In genomic region chr3:142528116-142528515, GRCm38 (mm10) we compare ENCODE assay signal across 22 mouse cellular contexts. TPM values are rescaled to one million over a fixed set of nuclear protein-coding genes. Genes with fewer than 3 reads are reported as not detected.
DNase-seq lines count a peak whose midpoint lies in the region; TF ChIP-seq lines count a peak whose summit lies in the region.
"Had no signal": no experiment of that assay in that cellular context is flagged by ENCODE, and none has a peak within 500 bp of the region (broad histone marks: within the 10 kb centered on the region; RNA-seq: fewer than 3 reads in every experiment).

No protein-coding gene starts in this region.

- H3K4me1 ChIP-seq in heart, adult 2 months (ENCODE audit: control insufficient read depth, insufficient read depth, low read length): peaks cover 6% of the 10 kb centered on the region
- no peaks in the 10 kb centered on the region for H3K4me1 ChIP-seq in heart, embryonic 10.5 days
- H3K4me1 ChIP-seq: embryonic facial prominence, embryonic 12.5 days had no signal

- no peak overlapping the region for H3K9ac ChIP-seq in heart, adult 2 months (ENCODE audit: low read depth, low read length)
- H3K9ac ChIP-seq: embryonic facial prominence, embryonic 12.5 days; forebrain, embryonic 13.5 days; forebrain, embryonic 15.5 days; forebrain, postnatal 0 days had no signal

- WGBS in heart, adult 2 months: 71% methylated on average over 3 of the region's 3 CpGs
- 65% methylated on average over 3 of the region's 3 CpGs for WGBS in heart, embryonic 10.5 days

- TF ChIP-seq CTCF in heart, adult 2 months (IDR thresholded peaks at IDR 0.05): no peak

- no peak for TF ChIP-seq POLR2A in heart, adult 2 months (IDR thresholded peaks at IDR 0.05; ENCODE audit: insufficient read depth, low read depth, low read length)

- peaks cover 1% of the 10 kb centered on the region; the same call in 1 of the 2 replicates for H3K79me2 ChIP-seq in heart, adult 2 months (replicated peaks; ENCODE audit: control insufficient read depth, insufficient read depth, low read length)

- no peaks in the 10 kb centered on the region for H3K27me3 ChIP-seq in heart, adult 2 months (ENCODE audit: control insufficient read depth, insufficient read depth, low read length)
- H3K27me3 ChIP-seq in heart, embryonic 10.5 days (ENCODE audit: insufficient read depth, poor library complexity, severe bottlenecking): peaks cover 10% of the 10 kb centered on the region; the same call in 1 of the 2 replicates
- H3K27me3 ChIP-seq: CH12.LX; embryonic facial prominence, embryonic 12.5 days; forebrain, embryonic 13.5 days had no signal

- peak; percentile 15 for DNase-seq in adrenal gland, postnatal 14 days
- no peak for DNase-seq in adrenal gland, postnatal 10 days
- DNase-seq in heart, adult 2 months: no peak
- DNase-seq in heart, embryonic 10.5 days (ENCODE audit: low spot score): no peak
- peak; percentile 89 for DNase-seq in Muller cell, postnatal 12 days (ENCODE audit: inconsistent ontology term)
- no peak for DNase-seq in layer of hippocampus, postnatal 25 days (ENCODE audit: extremely low spot score in 1 of 2, low spot score in 1 of 2)
- DNase-seq: adrenal gland, adult 8-10 months; adrenal gland, postnatal 36 days; B cell, adult 2 months; cerebellum, adult 11-12 months; cerebellum, adult 2 months; cerebellum, adult 9-10 months; cerebellum, postnatal 10 days; cerebellum, postnatal 25 days; forebrain, postnatal 0 days had no signal

- H3K4me3 ChIP-seq in heart, adult 2 months: no peak overlapping the region
- H3K4me3 ChIP-seq in heart, embryonic 10.5 days: no peak overlapping the region
- H3K4me3 ChIP-seq: embryonic facial prominence, embryonic 10.5 days; embryonic facial prominence, embryonic 12.5 days; forebrain, embryonic 13.5 days; forebrain, embryonic 15.5 days had no signal

- no peak for TF ChIP-seq EP300 in heart, adult 2 months (IDR thresholded peaks at IDR 0.05; ENCODE audit: insufficient read depth, low read depth, low read length)

- H3K9me3 ChIP-seq in heart, embryonic 10.5 days: no peaks in the 10 kb centered on the region
- H3K9me3 ChIP-seq: embryonic facial prominence, embryonic 10.5 days; embryonic facial prominence, embryonic 12.5 days; forebrain, embryonic 13.5 days; forebrain, embryonic 15.5 days; G1E had no signal

- H3K27ac ChIP-seq in heart, adult 2 months: peak overlapping the region; percentile 41
- H3K27ac ChIP-seq in heart, embryonic 10.5 days: no peak overlapping the region
- H3K27ac ChIP-seq: embryonic facial prominence, embryonic 10.5 days; embryonic facial prominence, embryonic 12.5 days; forebrain, embryonic 13.5 days; forebrain, embryonic 15.5 days had no signal

- intact Hi-C loops in heart, adult 2 months (cut with DNase I): no loop called here

- H3K36me3 ChIP-seq in heart, adult 2 months (ENCODE audit: control insufficient read depth, insufficient read depth, low read length): peaks cover 9% of the 10 kb centered on the region; the same call in 1 of the 2 replicates
- no peaks in the 10 kb centered on the region for H3K36me3 ChIP-seq in heart, embryonic 10.5 days
- H3K36me3 ChIP-seq: embryonic facial prominence, embryonic 10.5 days; embryonic facial prominence, embryonic 12.5 days; forebrain, embryonic 15.5 days; G1E had no signal

RNA-seq across cellular contexts. Expression of gene Gbp7, which starts 2.0 kb away (rescaled TPM):
- 9.4 and 12.2 TPM in 2 replicates for total RNA-seq in adrenal gland, postnatal 14 days (2021)
- total RNA-seq in adrenal gland, postnatal 10 days (2021): 10 to 100 TPM in 1 of 2 experiments, 1 to 10 TPM in 1; 9.8 to 13.5 TPM
- total RNA-seq in heart, adult 2 months (2021): 10 to 100 TPM in 1 of 2 experiments, 1 to 10 TPM in 1; 8.3 to 13.9 TPM
- 2.8 and 4.5 TPM in 2 replicates for polyA plus RNA-seq in heart, adult 2 months (2012; rRNA removed)
- 0.53 and 1.0 TPM in 2 replicates for polyA plus RNA-seq in heart, embryonic 10.5 days (2016; fragmentation: Nextera tagmentation; extraction: Ambion mirVana)
- total RNA-seq in layer of hippocampus, postnatal 25 days (2021): 1 to 10 TPM; 2.2 TPM

RNA-seq across cellular contexts. Expression of gene Gbp3, which starts 31.7 kb away (rescaled TPM):
- 8.1 and 14.5 TPM in 2 replicates for total RNA-seq in adrenal gland, postnatal 14 days (2021)
- total RNA-seq in adrenal gland, postnatal 10 days (2021): 10 to 100 TPM; 11.8 to 15.4 TPM
- 10 to 100 TPM; 10.4 to 13.7 TPM for total RNA-seq in heart, adult 2 months (2021)
- 12.3 and 18.6 TPM in 2 replicates for polyA plus RNA-seq in heart, adult 2 months (2012; rRNA removed)
- 0.23 and 0.34 TPM in 2 replicates for polyA plus RNA-seq in heart, embryonic 10.5 days (2016; fragmentation: Nextera tagmentation; extraction: Ambion mirVana)
- 1 to 10 TPM; 2.4 to 3.2 TPM for total RNA-seq in layer of hippocampus, postnatal 25 days (2021)
- polyA plus RNA-seq: G1E had no signal

RNA-seq across cellular contexts. Expression of gene Gbp5, which starts 34.3 kb away (rescaled TPM):
- total RNA-seq in adrenal gland, postnatal 14 days (2021): 2.6 and 5.7 TPM in 2 replicates
- 1 to 10 TPM; 3.4 to 5.1 TPM for total RNA-seq in adrenal gland, postnatal 10 days (2021)
- 10 to 100 TPM in 1 of 2 experiments, 1 to 10 TPM in 1; 6.0 to 10.9 TPM for total RNA-seq in heart, adult 2 months (2021)
- 2.1 and 4.3 TPM in 2 replicates for polyA plus RNA-seq in heart, adult 2 months (2012; rRNA removed)
- polyA plus RNA-seq in heart, embryonic 10.5 days (2016; fragmentation: Nextera tagmentation; extraction: Ambion mirVana): not detected in 2 replicates
- 1 to 10 TPM; 1.0 to 1.2 TPM for total RNA-seq in layer of hippocampus, postnatal 25 days (2021)
- polyA plus RNA-seq: embryonic facial prominence, embryonic 10.5 days; forebrain, embryonic 11.5 days; forebrain, embryonic 13.5 days; G1E had no signal

Comparison
In these comparisons a context has a peak if more than half of its experiments do, and no peak if none do; other contexts are left out.
1. DNase-seq: peak in adrenal gland, postnatal 14 days (single experiment) and Muller cell, postnatal 12 days (single experiment); none in adrenal gland, postnatal 10 days (single experiment), heart, adult 2 months (0 of 2), heart, embryonic 10.5 days (single experiment) and layer of hippocampus, postnatal 25 days (0 of 2).